11 mouse cellular contexts compared by ENCODE assay signal in genomic region chr4:108051687-108052274, GRCm38 (mm10). TPM values are rescaled to one million over a fixed set of nuclear protein-coding genes. Genes with fewer than 3 reads are reported as not detected.
DNase-seq lines count a peak whose midpoint lies in the region; ATAC-seq lines count a peak whose summit lies in the region.
"Had no signal": no experiment of that assay in that cellular context is flagged by ENCODE, and none has a peak within 500 bp of the region (broad histone marks: within the 10 kb centered on the region; RNA-seq: fewer than 3 reads in every experiment).

No protein-coding gene starts in this region.

- no peak overlapping the region for H3K4me2 ChIP-seq in heart, embryonic 11.5 days
- H3K4me2 ChIP-seq in midbrain, embryonic 16.5 days (ENCODE audit: low read length), result no peak overlapping the region
- H3K4me2 ChIP-seq: limb, embryonic 12.5 days; midbrain, embryonic 11.5 days had no signal

- no peaks in the 10 kb centered on the region for H3K9me3 ChIP-seq in heart, embryonic 11.5 days (replicated peaks; ENCODE audit: control insufficient read depth, low read length)
- H3K9me3 ChIP-seq in midbrain, embryonic 16.5 days (replicated peaks; ENCODE audit: control insufficient read depth, low read length, poor library complexity, severe bottlenecking), result no peaks in the 10 kb centered on the region
- H3K9me3 ChIP-seq: limb, embryonic 12.5 days had no signal

- WGBS in heart, embryonic 11.5 days (ENCODE audit: insufficient replicate concordance), result 76% methylated on average over 10 of the region's 10 CpGs
- 85% methylated on average over 10 of the region's 10 CpGs for WGBS in midbrain, embryonic 16.5 days

- peaks cover 9% of the 10 kb centered on the region for H3K4me1 ChIP-seq in heart, embryonic 11.5 days (ENCODE audit: control insufficient read depth, insufficient read depth, low read length)
- H3K4me1 ChIP-seq in midbrain, embryonic 16.5 days (ENCODE audit: control insufficient read depth, insufficient read depth, low read length), result no peaks in the 10 kb centered on the region
- H3K4me1 ChIP-seq: limb, embryonic 12.5 days had no signal

- H3K4me3 ChIP-seq in heart, embryonic 11.5 days (ENCODE audit: low read depth, low read length), result no peak overlapping the region
- no peak overlapping the region for H3K4me3 ChIP-seq in midbrain, embryonic 16.5 days (ENCODE audit: low read depth, low read length)
- H3K4me3 ChIP-seq: limb, embryonic 12.5 days had no signal

- intact Hi-C loops in left cerebral cortex, postnatal 14 days (cut with DNase I), result no loop called here
- intact Hi-C loops in left cerebral cortex, postnatal 10 days (cut with DNase I), result no loop called here

- DNase-seq in heart, adult 11 months, result peak; percentile 96
- DNase-seq in left cerebral cortex, postnatal 14 days (ENCODE audit: low spot score in 2 of 2), result peak; percentile 25 to 31
- no peak for DNase-seq in left cerebral cortex, postnatal 10 days (ENCODE audit: extremely low spot score in 1 of 2, low spot score in 2 of 2)
- peak; percentile 92 for DNase-seq in brain, adult 2 months (ENCODE audit: low read depth, low spot score)
- peak; percentile 79 to 87 for DNase-seq in cerebellum, postnatal 10 days
- DNase-seq in spleen, postnatal 36 days (ENCODE audit: low spot score in 2 of 2), result no peak
- DNase-seq: thymus, postnatal 25 days had no signal

- H3K36me3 ChIP-seq in heart, embryonic 11.5 days (ENCODE audit: control insufficient read depth, insufficient read depth, low read length), result peaks cover 11% of the 10 kb centered on the region
- peaks cover 25% of the 10 kb centered on the region for H3K36me3 ChIP-seq in midbrain, embryonic 16.5 days (ENCODE audit: control insufficient read depth, insufficient read depth, low read length)

- H3K9ac ChIP-seq in heart, embryonic 11.5 days (ENCODE audit: low read depth, low read length), result no peak overlapping the region
- H3K9ac ChIP-seq in midbrain, embryonic 16.5 days (ENCODE audit: low read depth, low read length), result no peak overlapping the region
- H3K9ac ChIP-seq: limb, embryonic 12.5 days had no signal

- ATAC-seq in heart, embryonic 11.5 days (replicated peaks; ENCODE audit: insufficient number of reproducible peaks, low FRiP score, low TSS enrichment), result no peak
- ATAC-seq in midbrain, embryonic 16.5 days, result no peak

- no peak overlapping the region for H3K27ac ChIP-seq in heart, embryonic 11.5 days (ENCODE audit: low read depth, low read length)
- no peak overlapping the region for H3K27ac ChIP-seq in midbrain, embryonic 16.5 days (ENCODE audit: low read length)
- H3K27ac ChIP-seq: limb, embryonic 12.5 days had no signal

- H3K27me3 ChIP-seq in heart, embryonic 11.5 days (ENCODE audit: control insufficient read depth, insufficient read depth, low read length), result no peaks in the 10 kb centered on the region
- H3K27me3 ChIP-seq in midbrain, embryonic 16.5 days (ENCODE audit: control insufficient read depth, insufficient read depth, low read depth, low read length), result no peaks in the 10 kb centered on the region
- H3K27me3 ChIP-seq: limb, embryonic 12.5 days had no signal

RNA-seq across cellular contexts. Expression of gene Podn, which starts 44.5 kb away (rescaled TPM):
- polyA plus RNA-seq in heart, embryonic 11.5 days (2014; fragmentation: Nextera tagmentation; extraction: Ambion mirVana), result 0.39 and 0.51 TPM in 2 replicates
- total RNA-seq in left cerebral cortex, postnatal 14 days (2021), result 1 to 10 TPM; 7.1 to 7.4 TPM
- 1 to 10 TPM; 4.4 to 5.8 TPM for total RNA-seq in left cerebral cortex, postnatal 10 days (2021)
- 0.22 and 0.51 TPM in 2 replicates for polyA plus RNA-seq in midbrain, embryonic 16.5 days (2015; fragmentation: Nextera tagmentation; extraction: Ambion mirVana)

Comparison
In these comparisons a context has a peak if more than half of its experiments do, and no peak if none do; other contexts are left out.
1. DNase-seq: peak in heart, adult 11 months (single experiment), left cerebral cortex, postnatal 14 days (2 of 2), brain, adult 2 months (single experiment) and cerebellum, postnatal 10 days (2 of 2); none in left cerebral cortex, postnatal 10 days (0 of 2) and spleen, postnatal 36 days (0 of 2).